Mouse (Mus musculus) heart, embryonic 16.5 days (tissue): ENCODE data around the gene Cd163l1. TPM values are rescaled to one million over a fixed set of nuclear protein-coding genes. Genes with fewer than 3 reads are reported as not detected.

Source experiments
- ATAC-seq: fragments of 200-750 bp; cut with Nextera tagmentation; replicated peaks from 2 replicates; pipeline ENCODE4 v1.8.0; 2017; ENCODE audit warnings: moderate number of reproducible peaks; ENCODE audit not compliant: insufficient read depth, low FRiP score; ENCODE audit errors: extremely low read depth
- H3K27ac ChIP-seq: fragments of 300-500 bp; sonication (generic); 2 replicates; pipeline ENCODE4 v1.5.1; 2014; ENCODE audit warnings: mild to moderate bottlenecking, low read length, control low read depth, moderate library complexity
- H3K27me3 ChIP-seq: fragments of 300-500 bp; sonication (generic); 2 replicates; pipeline ENCODE4 v1.6.1; 2014; ENCODE audit warnings: low read length, mixed read lengths; ENCODE audit not compliant: control insufficient read depth, insufficient read depth
- H3K36me3 ChIP-seq: fragments of 300-500 bp; sonication (generic); 2 replicates; pipeline ENCODE4 v1.6.1; 2014; ENCODE audit not compliant: control insufficient read depth, insufficient read depth
- H3K4me1 ChIP-seq: fragments of 300-500 bp; sonication (generic); 2 replicates; pipeline ENCODE4 v1.6.1; 2014; ENCODE audit warnings: low read length, mixed read lengths; ENCODE audit not compliant: control insufficient read depth, insufficient read depth
- H3K4me2 ChIP-seq: fragments of 300-500 bp; sonication (generic); 2 replicates; pipeline ENCODE4 v1.6.1; 2014; ENCODE audit warnings: low read depth, mild to moderate bottlenecking, control low read depth, low read length
- H3K4me3 ChIP-seq: fragments of 300-500 bp; sonication (generic); 2 replicates; pipeline ENCODE4 v1.5.1; 2014; ENCODE audit warnings: mild to moderate bottlenecking, control low read depth, low read length
- H3K9ac ChIP-seq: fragments of 300-500 bp; sonication (generic); 2 replicates; pipeline ENCODE4 v1.6.1; 2014; ENCODE audit warnings: low read length, control low read depth
- H3K9me3 ChIP-seq: fragments of 300-500 bp; sonication (generic); replicated peaks from 2 replicates; pipeline ENCODE4 v1.6.1; 2016; ENCODE audit warnings: low read length; ENCODE audit not compliant: control insufficient read depth
- WGBS: fragments of 180-500 bp; shearing (Covaris S2); extraction: QIAGEN DNeasy Blood & Tissue Kit; methylation state at CpG from one replicate; pipeline ENCODE4 v1.1.7; 2014; 5-methylcytosine and 5-hydroxymethylcytosine counted together
- polyA plus RNA-seq: library from polyadenylated mRNA; unstranded; fragments of >200 nt; fragmentation: Nextera tagmentation; extraction: Ambion mirVana; gene quantifications from 2 replicates; pipeline ENCODE4 v1.2.1, GENCODE M21; 2015

Cd163l1 gene
- 5.2 and 10.4 TPM in 2 replicates for polyA plus RNA-seq

- Histone ChIP-seq H3K9me3 (no peaks in the 10 kb centered on the region), H3K4me3 (no peak within 1 kb of the TSS), H3K4me2 (no peak within 1 kb of the TSS), H3K36me3 (no peaks in the 10 kb centered on the region), H3K27me3 (no peaks in the 10 kb centered on the region), H3K9ac (no peak within 1 kb of the TSS), H3K4me1 (no peaks in the 10 kb centered on the region), H3K27ac (no peak within 1 kb of the TSS)
- 76% methylated on average over 2 of the region's 2 CpGs for WGBS
- ATAC-seq = no peak
Measured at GRCm38 (mm10) chr7:140217967-140218366, at the start of gene Cd163l1. TSS of gene Cd163l1 (plus strand) at chr7:140218267.

DNA sequence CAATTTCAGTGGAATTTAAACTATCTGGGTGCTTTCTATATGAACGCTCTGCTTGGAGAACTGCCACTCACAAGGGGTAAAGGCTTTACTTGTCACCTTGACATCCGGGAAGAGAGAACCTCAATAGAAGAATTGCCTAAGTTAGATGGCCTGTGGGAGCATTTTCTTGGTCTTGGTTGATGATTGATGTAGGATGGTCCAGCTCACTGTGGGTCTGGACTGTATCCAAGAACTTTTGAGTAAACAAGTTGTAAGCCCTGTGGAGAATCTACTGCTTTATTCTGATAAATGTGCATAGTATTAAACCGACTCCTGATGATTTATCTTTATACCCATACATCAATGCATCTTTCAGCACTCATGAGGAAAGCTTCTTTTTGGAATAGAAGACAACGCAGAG lies 48.7 kb upstream of the Cd163l1 start:
- H3K36me3 ChIP-seq = no peaks in the 10 kb centered on the region
- no peaks in the 10 kb centered on the region for H3K27me3 ChIP-seq
- ATAC-seq = no peak
- no peak overlapping the region for H3K4me2 ChIP-seq
- no peak overlapping the region for H3K27ac ChIP-seq
- H3K9me3 ChIP-seq = 0 out of 2 replicates have a peak, but pooled peaks cover 2% of the 10 kb centered on the region
- no peaks in the 10 kb centered on the region for H3K4me1 ChIP-seq
- H3K4me3 ChIP-seq = no peak overlapping the region
- WGBS = 74% methylated on average over 4 of the region's 4 CpGs
- H3K9ac ChIP-seq = no peak overlapping the region

DNA sequence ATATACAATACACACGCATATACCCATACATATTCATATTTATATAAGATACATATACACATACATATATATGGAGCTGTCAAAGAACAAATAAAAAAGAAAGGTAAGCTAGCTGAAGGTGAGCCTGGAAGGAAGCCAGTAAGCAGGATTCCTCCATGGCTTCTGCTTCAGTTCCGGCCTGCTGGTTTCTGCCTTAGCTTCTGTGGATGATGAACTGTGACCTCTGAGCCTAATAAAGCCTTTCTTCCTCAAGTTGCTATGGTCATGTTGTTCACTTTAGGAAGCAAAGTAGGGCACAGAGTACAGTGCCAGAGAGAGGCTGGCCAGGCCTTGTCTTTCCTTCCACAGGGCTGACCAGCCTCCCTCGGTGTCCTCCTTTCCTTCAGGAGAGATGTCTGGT lies 47.2 kb upstream of the Cd163l1 start:
- ATAC-seq = no peak
- Histone ChIP-seq H3K27me3 (no peaks in the 10 kb centered on the region), H3K4me3 (no peak overlapping the region), H3K9ac (no peak overlapping the region), H3K9me3 (0 out of 2 replicates have a peak, but pooled peaks cover 2% of the 10 kb centered on the region), H3K27ac (no peak overlapping the region), H3K36me3 (no peaks in the 10 kb centered on the region), H3K4me2 (no peak overlapping the region), H3K4me1 (no peaks in the 10 kb centered on the region)
- WGBS = 87% methylated on average over 3 of the region's 3 CpGs

DNA sequence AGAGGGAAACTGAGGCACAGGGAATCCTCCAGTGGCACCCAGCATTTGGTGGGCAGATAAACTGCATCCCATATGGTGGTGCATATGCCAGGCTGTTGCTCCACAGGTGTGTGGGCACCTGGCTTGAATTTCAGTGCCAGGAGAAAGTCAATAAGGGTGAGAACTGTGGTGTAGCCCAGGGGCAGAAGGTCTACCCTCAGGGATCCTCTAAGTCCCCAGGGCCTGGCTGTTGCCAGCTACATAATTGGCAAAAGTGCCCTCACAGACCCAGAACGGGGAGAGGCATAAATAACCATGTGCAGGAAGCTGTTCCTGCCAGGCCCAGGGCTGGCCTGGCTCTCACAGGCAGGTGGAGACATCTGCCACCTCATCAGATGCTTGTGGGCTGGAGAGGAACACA lies 45.1 kb upstream of the Cd163l1 start, which contains the start of gene Olfr523:
Gene Olfr523, plus strand, starts transcription at position 282 of the 400 bp plus-strand sequence.
- Histone ChIP-seq H3K4me3 (no peak within 1 kb of the TSS), H3K9ac (no peak within 1 kb of the TSS), H3K4me2 (no peak within 1 kb of the TSS), H3K27me3 (no peaks in the 10 kb centered on the region), H3K27ac (no peak within 1 kb of the TSS), H3K36me3 (no peaks in the 10 kb centered on the region), H3K4me1 (no peaks in the 10 kb centered on the region), H3K9me3 (0 out of 2 replicates have a peak, but pooled peaks cover 2% of the 10 kb centered on the region)
- no peak for ATAC-seq
- 30% methylated on average over 1 of the region's 1 CpGs for WGBS

- no peak overlapping the region for H3K4me3 ChIP-seq
- no peak overlapping the region for H3K4me2 ChIP-seq
- ATAC-seq = no peak
- no peak overlapping the region for H3K27ac ChIP-seq
- H3K27me3 ChIP-seq = no peaks in the 10 kb centered on the region
- 89% methylated on average over 2 of the region's 2 CpGs for WGBS
- no peaks in the 10 kb centered on the region for H3K36me3 ChIP-seq
- H3K9ac ChIP-seq = no peak overlapping the region
- H3K4me1 ChIP-seq = no peaks in the 10 kb centered on the region
- H3K9me3 ChIP-seq = no peaks in the 10 kb centered on the region
Measured at GRCm38 (mm10) chr7:140179176-140179575, 38.9 kb upstream of the Cd163l1 start.

- no peak for ATAC-seq
- no peaks in the 10 kb centered on the region for H3K27me3 ChIP-seq
- no peaks in the 10 kb centered on the region for H3K4me1 ChIP-seq
- WGBS = 70% methylated on average over 2 of the region's 2 CpGs
- no peak overlapping the region for H3K27ac ChIP-seq
- no peaks in the 10 kb centered on the region for H3K9me3 ChIP-seq
- H3K4me2 ChIP-seq = no peak overlapping the region
- H3K36me3 ChIP-seq = no peaks in the 10 kb centered on the region
- no peak overlapping the region for H3K4me3 ChIP-seq
- H3K9ac ChIP-seq = no peak overlapping the region
Measured at GRCm38 (mm10) chr7:140180692-140181091, 37.4 kb upstream of the Cd163l1 start.

DNA sequence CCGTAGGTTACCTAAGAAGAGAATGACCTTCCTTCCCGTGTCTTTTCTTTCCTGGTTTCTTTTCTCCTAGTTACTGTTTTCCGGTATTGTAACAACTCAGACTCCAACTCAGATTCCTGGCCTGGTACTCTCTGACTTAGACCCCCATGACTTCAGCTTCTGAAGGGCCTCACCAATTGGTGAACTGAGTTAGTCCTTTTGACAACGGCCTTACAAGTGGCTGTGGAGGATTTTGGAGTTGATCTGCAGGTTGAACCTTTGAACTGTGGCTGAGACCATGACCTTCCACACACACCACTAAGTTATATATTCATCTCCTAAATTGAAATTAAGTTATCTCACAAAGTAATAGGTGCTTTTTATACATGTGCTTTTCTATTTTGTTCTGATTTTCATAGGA lies 33.9 kb upstream of the Cd163l1 start:
- Histone ChIP-seq H3K27ac (no peak overlapping the region), H3K9ac (no peak overlapping the region), H3K4me1 (no peaks in the 10 kb centered on the region), H3K4me3 (no peak overlapping the region), H3K4me2 (no peak overlapping the region), H3K27me3 (no peaks in the 10 kb centered on the region), H3K9me3 (no peaks in the 10 kb centered on the region), H3K36me3 (no peaks in the 10 kb centered on the region)
- 78% methylated on average over 4 of the region's 4 CpGs for WGBS
- ATAC-seq = no peak

GRCm38 (mm10) chr7:140186646-140187620 lies 31.1 kb upstream of the Cd163l1 start:
- Histone ChIP-seq H3K4me2 (no peak overlapping the region), H3K9ac (no peak overlapping the region), H3K27me3 (no peaks in the 10 kb centered on the region), H3K27ac (no peak overlapping the region), H3K36me3 (no peaks in the 10 kb centered on the region), H3K9me3 (no peaks in the 10 kb centered on the region), H3K4me3 (no peak overlapping the region), H3K4me1 (no peaks in the 10 kb centered on the region)
- no peak for ATAC-seq
- 60% methylated on average over 18 of the region's 18 CpGs for WGBS

DNA sequence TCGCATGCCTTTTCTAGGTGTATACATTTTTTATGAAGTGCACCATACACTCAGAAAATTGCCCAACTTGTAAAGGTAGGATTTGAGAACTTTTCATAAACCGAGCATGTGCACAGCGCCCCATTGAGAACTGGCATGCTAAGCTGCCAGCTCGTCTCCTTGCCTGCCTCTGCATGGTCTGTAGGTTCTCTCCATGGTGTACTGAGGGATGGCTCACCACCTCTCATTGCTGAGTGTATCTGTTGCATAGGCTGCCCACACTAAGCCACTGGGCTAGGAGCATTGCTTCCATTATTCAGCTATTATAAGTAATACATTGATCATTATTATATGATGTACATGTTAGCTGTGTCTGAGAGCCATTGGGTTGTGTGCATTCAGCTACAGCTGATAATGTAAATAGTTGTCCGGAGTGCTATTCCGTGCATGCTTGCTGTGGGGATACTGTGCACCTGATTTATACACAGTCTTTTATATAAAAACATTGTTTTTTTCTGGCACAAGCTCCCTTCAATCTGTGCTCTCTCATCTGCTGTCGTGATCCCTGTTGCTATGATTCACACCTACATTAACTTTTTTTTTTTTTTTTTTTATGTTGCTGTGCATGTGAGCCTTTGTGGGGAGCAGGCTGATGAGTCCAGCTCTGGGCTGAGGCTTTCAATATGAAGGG lies 30.2 kb upstream of the Cd163l1 start:
- H3K27ac ChIP-seq = no peak overlapping the region
- no peak overlapping the region for H3K4me3 ChIP-seq
- H3K4me2 ChIP-seq = no peak overlapping the region
- H3K36me3 ChIP-seq = no peaks in the 10 kb centered on the region
- no peak for ATAC-seq
- no peaks in the 10 kb centered on the region for H3K9me3 ChIP-seq
- no peak overlapping the region for H3K9ac ChIP-seq
- WGBS = 80% methylated on average over 7 of the region's 7 CpGs
- no peaks in the 10 kb centered on the region for H3K4me1 ChIP-seq
- H3K27me3 ChIP-seq = no peaks in the 10 kb centered on the region
